Mouse (Mus musculus) hindbrain, embryonic 13.5 days (tissue): ENCODE results near the gene Spn. TPM values are rescaled to one million over a fixed set of nuclear protein-coding genes. Genes with fewer than 3 reads are reported as not detected.
"Not testable (repeated sequence)": the region's sequence is repeated elsewhere in the genome, so short reads cannot be mapped to it uniquely, and the experiment has no call there.

Source experiments
- ATAC-seq: fragments of 200-750 bp; cut with Nextera tagmentation; 2 replicates; pipeline ENCODE4 v1.8.0; 2017; ENCODE audit warnings: moderate TSS enrichment; ENCODE audit not compliant: low FRiP score
- H3K27ac ChIP-seq: fragments of 300-500 bp; sonication (generic); 2 replicates; pipeline ENCODE4 v1.5.1; 2015; ENCODE audit warnings: inconsistent platforms, mild to moderate bottlenecking, moderate library complexity
- H3K27me3 ChIP-seq: fragments of 300-500 bp; sonication (generic); 2 replicates; pipeline ENCODE4 v1.6.1; 2015; ENCODE audit warnings: mild to moderate bottlenecking, inconsistent platforms
- H3K36me3 ChIP-seq: fragments of 300-500 bp; sonication (generic); 2 replicates; pipeline ENCODE4 v1.6.1; 2015; ENCODE audit warnings: mild to moderate bottlenecking, inconsistent platforms
- H3K4me1 ChIP-seq: fragments of 300-500 bp; sonication (generic); replicated peaks from 2 replicates; pipeline ENCODE4 v1.6.1; 2015; ENCODE audit warnings: inconsistent platforms
- H3K4me2 ChIP-seq: fragments of 300-500 bp; sonication (generic); 2 replicates; pipeline ENCODE4 v1.6.1; 2015; ENCODE audit warnings: inconsistent platforms, mild to moderate bottlenecking, moderate library complexity
- H3K4me3 ChIP-seq: fragments of 300-500 bp; sonication (generic); 2 replicates; pipeline ENCODE4 v1.5.1; 2015; ENCODE audit warnings: mild to moderate bottlenecking, inconsistent platforms
- H3K9ac ChIP-seq: fragments of 300-500 bp; sonication (generic); 2 replicates; pipeline ENCODE4 v1.6.1; 2015; ENCODE audit warnings: mild to moderate bottlenecking, inconsistent platforms
- H3K9me3 ChIP-seq: fragments of 300-500 bp; sonication (generic); 2 replicates; pipeline ENCODE4 v1.6.1; 2016; ENCODE audit warnings: inconsistent platforms
- WGBS: fragments of 180-500 bp; shearing (Covaris S2); methylation state at CpG from one replicate; pipeline ENCODE4 v1.1.7; 2015; 5-methylcytosine and 5-hydroxymethylcytosine counted together
- polyA plus RNA-seq: library from polyadenylated mRNA; unstranded; fragments of >200 nt; fragmentation: Nextera tagmentation; extraction: Ambion mirVana; gene quantifications from 2 replicates; pipeline ENCODE4 v1.2.1, GENCODE M21; 2015

Spn gene
- 0.06 and 0.09 TPM in 2 replicates for polyA plus RNA-seq

GRCm38 (mm10) chr7:127137262-127138017 lies at the start of gene Spn:
Gene Spn (minus strand): TSS chr7:127137823.
- H3K9me3 ChIP-seq, result no peaks in the 10 kb centered on the region
- H3K9ac ChIP-seq, result no peak within 1 kb of the TSS
- no peak within 1 kb of the TSS for H3K27ac ChIP-seq
- WGBS, result 63% methylated on average over 9 of the region's 9 CpGs
- H3K36me3 ChIP-seq, result no peaks in the 10 kb centered on the region
- ATAC-seq, result no peak
- H3K4me1 ChIP-seq, result no peaks in the 10 kb centered on the region
- no peaks in the 10 kb centered on the region for H3K27me3 ChIP-seq
- H3K4me2 ChIP-seq, result no peak within 1 kb of the TSS
- no peak within 1 kb of the TSS for H3K4me3 ChIP-seq

GRCm38 (mm10) chr7:127187351-127187750 lies 49.7 kb upstream of the Spn start:
- H3K27me3 ChIP-seq, result no peaks in the 10 kb centered on the region
- H3K9ac ChIP-seq, result no peak overlapping the region
- H3K4me3 ChIP-seq, result no peak overlapping the region
- no peak overlapping the region for H3K4me2 ChIP-seq
- WGBS, result 75% methylated on average over 10 of the region's 10 CpGs
- H3K27ac ChIP-seq, result no peak overlapping the region
- ATAC-seq, result no peak
- H3K36me3 ChIP-seq, result peaks cover 19% of the 10 kb centered on the region
- H3K9me3 ChIP-seq, result no peaks in the 10 kb centered on the region
- H3K4me1 ChIP-seq, result no peaks in the 10 kb centered on the region

- Histone ChIP-seq H3K27me3 (no peaks in the 10 kb centered on the region), H3K9ac (no peak overlapping the region), H3K9me3 (no peaks in the 10 kb centered on the region), H3K4me1 (no peaks in the 10 kb centered on the region), H3K36me3 (peaks cover 2% of the 10 kb centered on the region; the same call in 1 of the 2 replicates), H3K4me3 (no peak overlapping the region), H3K27ac (no peak overlapping the region), H3K4me2 (no peak overlapping the region)
- ATAC-seq, result 0 out of 2 replicates have a peak, but pooled peaks have one; percentile 10
- WGBS, result 68% methylated on average over 3 of the region's 3 CpGs
These were observed 48.0 kb upstream of the Spn start for GRCm38 (mm10) chr7:127185601-127186000.

- H3K9ac ChIP-seq, result no peak overlapping the region
- H3K4me2 ChIP-seq, result no peak overlapping the region
- H3K27me3 ChIP-seq, result no peaks in the 10 kb centered on the region
- WGBS, result 62% methylated on average over 1 of the region's 1 CpGs
- no peak overlapping the region for H3K4me3 ChIP-seq
- no peaks in the 10 kb centered on the region for H3K36me3 ChIP-seq
- H3K9me3 ChIP-seq, result no peaks in the 10 kb centered on the region
- no peaks in the 10 kb centered on the region for H3K4me1 ChIP-seq
- ATAC-seq, result no peak
- H3K27ac ChIP-seq, result no peak overlapping the region
These were observed 47.1 kb upstream of the Spn start for GRCm38 (mm10) chr7:127184720-127185119.

GRCm38 (mm10) chr7:127183828-127184227 lies 46.2 kb upstream of the Spn start:
- no peaks in the 10 kb centered on the region for H3K36me3 ChIP-seq
- H3K27ac ChIP-seq, result no peak overlapping the region
- ATAC-seq, result no peak
- no peak overlapping the region for H3K9ac ChIP-seq
- no peaks in the 10 kb centered on the region for H3K27me3 ChIP-seq
- 81% methylated on average over 6 of the region's 6 CpGs for WGBS
- H3K4me2 ChIP-seq, result no peak overlapping the region
- H3K4me1 ChIP-seq, result no peaks in the 10 kb centered on the region
- H3K9me3 ChIP-seq, result no peaks in the 10 kb centered on the region
- H3K4me3 ChIP-seq, result no peak overlapping the region

- Histone ChIP-seq H3K4me1 (no peaks in the 10 kb centered on the region), H3K27me3 (no peaks in the 10 kb centered on the region), H3K4me3 (no peak overlapping the region), H3K9ac (no peak overlapping the region), H3K4me2 (no peak overlapping the region), H3K27ac (no peak overlapping the region), H3K36me3 (no peaks in the 10 kb centered on the region), H3K9me3 (no peaks in the 10 kb centered on the region)
- 80% methylated on average over 8 of the region's 8 CpGs for WGBS
- no peak for ATAC-seq
These were observed 45.7 kb upstream of the Spn start for GRCm38 (mm10) chr7:127183345-127183744.

- H3K4me2 ChIP-seq, H3K4me1 ChIP-seq, H3K9ac ChIP-seq, H3K4me3 ChIP-seq, ATAC-seq, H3K36me3 ChIP-seq, H3K9me3 ChIP-seq, H3K27me3 ChIP-seq, H3K27ac ChIP-seq: not testable (repeated sequence)
- 42% methylated on average over 3 of the region's 3 CpGs for WGBS
These were observed 44.1 kb upstream of the Spn start for GRCm38 (mm10) chr7:127181724-127182123.

GRCm38 (mm10) chr7:127180783-127181182 lies 43.2 kb upstream of the Spn start:
- Histone ChIP-seq H3K9me3 (no peaks in the 10 kb centered on the region), H3K4me2 (no peak overlapping the region), H3K4me3 (no peak overlapping the region), H3K27me3 (no peaks in the 10 kb centered on the region), H3K9ac (no peak overlapping the region), H3K4me1 (no peaks in the 10 kb centered on the region), H3K27ac (no peak overlapping the region), H3K36me3 (no peaks in the 10 kb centered on the region)
- WGBS, result 77% methylated on average over 2 of the region's 2 CpGs
- no peak for ATAC-seq

- Histone ChIP-seq H3K9ac (no peak overlapping the region), H3K9me3 (0 out of 2 replicates have a peak, but pooled peaks cover 6% of the 10 kb centered on the region), H3K4me3 (no peak overlapping the region), H3K4me1 (no peaks in the 10 kb centered on the region), H3K27ac (no peak overlapping the region), H3K27me3 (no peaks in the 10 kb centered on the region), H3K36me3 (no peaks in the 10 kb centered on the region), H3K4me2 (no peak overlapping the region)
- 73% methylated on average over 4 of the region's 4 CpGs for WGBS
- ATAC-seq, result no peak
These were observed 39.3 kb upstream of the Spn start for GRCm38 (mm10) chr7:127176937-127177336.

- 94% methylated on average over 5 of the region's 5 CpGs for WGBS
- Histone ChIP-seq H3K27ac (no peak overlapping the region), H3K4me3 (no peak overlapping the region), H3K27me3 (no peaks in the 10 kb centered on the region), H3K36me3 (no peaks in the 10 kb centered on the region), H3K9ac (no peak overlapping the region), H3K9me3 (no peaks in the 10 kb centered on the region), H3K4me1 (no peaks in the 10 kb centered on the region), H3K4me2 (no peak overlapping the region)
- no peak for ATAC-seq
These were observed 28.9 kb upstream of the Spn start for GRCm38 (mm10) chr7:127166501-127166900.

- WGBS, result 90% methylated on average over 12 of the region's 12 CpGs
- H3K4me3 ChIP-seq, result no peak overlapping the region
- H3K36me3 ChIP-seq, result no peaks in the 10 kb centered on the region
- no peak overlapping the region for H3K9ac ChIP-seq
- no peak for ATAC-seq
- H3K9me3 ChIP-seq, result no peaks in the 10 kb centered on the region
- no peaks in the 10 kb centered on the region for H3K4me1 ChIP-seq
- H3K27me3 ChIP-seq, result no peaks in the 10 kb centered on the region
- H3K4me2 ChIP-seq, result no peak overlapping the region
- no peak overlapping the region for H3K27ac ChIP-seq
These were observed 28.2 kb upstream of the Spn start for GRCm38 (mm10) chr7:127165607-127166493.

- Histone ChIP-seq H3K36me3 (no peaks in the 10 kb centered on the region), H3K4me3 (no peak overlapping the region), H3K27ac (no peak overlapping the region), H3K4me1 (no peaks in the 10 kb centered on the region), H3K9me3 (no peaks in the 10 kb centered on the region), H3K9ac (no peak overlapping the region), H3K27me3 (no peaks in the 10 kb centered on the region), H3K4me2 (no peak overlapping the region)
- ATAC-seq, result no peak
- 84% methylated on average over 4 of the region's 4 CpGs for WGBS
These were observed 26.4 kb upstream of the Spn start for GRCm38 (mm10) chr7:127164002-127164401.
